Mouse (Mus musculus) C2C12 (cell line): ENCODE data around the gene Rgcc.

ENCODE experiments used
- CTCF ChIP-seq: IDR thresholded peaks from one replicate; pipeline ENCODE4 v1.5.1; 2011; ENCODE audit not compliant: control insufficient read depth, insufficient read depth, insufficient read length
- MAX ChIP-seq: IDR thresholded peaks from one replicate; pipeline ENCODE4 v1.6.1; 2011; ENCODE audit warnings: mild to moderate bottlenecking, control low read depth
- MYOD1 ChIP-seq: IDR thresholded peaks from one replicate; pipeline ENCODE4 v1.6.1; 2011; ENCODE audit warnings: low read depth; ENCODE audit not compliant: control insufficient read depth, insufficient read length
- MYOG ChIP-seq: IDR thresholded peaks from one replicate; pipeline ENCODE4 v1.6.1; 2011; ENCODE audit not compliant: control insufficient read depth, insufficient read length; ENCODE audit errors: extremely low read depth
- USF1 ChIP-seq: IDR thresholded peaks from one replicate; pipeline ENCODE4 v1.6.1; 2011; ENCODE audit warnings: low read depth, mild to moderate bottlenecking, control low read depth, moderate library complexity

GRCm38 (mm10) chr14:79241656-79242385 is 59.6 kb downstream of the Rgcc start:
- TF ChIP-seq CTCF (no peak), USF1 (no peak), MYOG (no peak), MYOD1 (no peak), MAX (no peak)
